Mouse (Mus musculus) embryo, embryonic 10 days (tissue): Measurements from ENCODE around the gene Lypd4.
"Not testable (repeated sequence)": the region's sequence is repeated elsewhere in the genome, so short reads cannot be mapped to it uniquely, and the experiment has no call there.

Experiments
- DNase-seq: peaks from one replicate; pipeline ENCODE4 v3.0.0-alpha.2; 2015; ENCODE audit warnings: low spot score

Gene Lypd4

GRCm38 (mm10) chr7:24850162-24850561 lies 19.6 kb downstream of the Lypd4 start:
- peak; percentile 54 for DNase-seq

GRCm38 (mm10) chr7:24846576-24846975 lies 23.2 kb downstream of the Lypd4 start:
- DNase-seq = not testable (repeated sequence)

- DNase-seq = peak; percentile 79
Observed at GRCm38 (mm10) chr7:24845713-24846112, 24.0 kb downstream of the Lypd4 start.

- no peak for DNase-seq
Observed at GRCm38 (mm10) chr7:24845181-24845580, 24.6 kb downstream of the Lypd4 start.

- no peak for DNase-seq
Observed at GRCm38 (mm10) chr7:24844144-24844543, 25.6 kb downstream of the Lypd4 start.

GRCm38 (mm10) chr7:24841009-24841408 lies 28.7 kb downstream of the Lypd4 start:
- DNase-seq = no peak

GRCm38 (mm10) chr7:24840331-24840730 lies 29.4 kb downstream of the Lypd4 start:
- no peak for DNase-seq

GRCm38 (mm10) chr7:24839410-24839808 lies 30.3 kb downstream of the Lypd4 start:
- no peak for DNase-seq

GRCm38 (mm10) chr7:24838732-24839409 lies 30.9 kb downstream of the Lypd4 start:
- not testable (repeated sequence) for DNase-seq

- DNase-seq = no peak
Observed at GRCm38 (mm10) chr7:24827181-24827580, 42.6 kb downstream of the Lypd4 start.

- DNase-seq = no peak
Observed at GRCm38 (mm10) chr7:24824452-24824851, 45.3 kb downstream of the Lypd4 start.

GRCm38 (mm10) chr7:24817502-24817901 lies 52.2 kb downstream of the Lypd4 start:
- peak; percentile 87 for DNase-seq
